Comparison of ENCODE assay signal across 28 mouse cellular contexts in genomic region chr12:85153011-85153410, GRCm38 (mm10). TPM values are rescaled to one million over a fixed set of nuclear protein-coding genes. Genes with fewer than 3 reads are reported as not detected.
DNase-seq lines count a peak whose midpoint lies in the region; ATAC-seq lines count a peak whose summit lies in the region.
"Had no signal": no experiment of that assay in that cellular context is flagged by ENCODE, and none has a peak within 500 bp of the region (broad histone marks: within the 10 kb centered on the region; RNA-seq: fewer than 3 reads in every experiment).

No protein-coding gene starts in this region.

- 0 out of 2 replicates have a peak overlapping the region, but pooled peaks have one; percentile 7 for H3K9ac ChIP-seq in limb, embryonic 11.5 days (ENCODE audit: low read length)
- H3K9ac ChIP-seq in liver, embryonic 16.5 days (ENCODE audit: low read depth, low read length), result no peak overlapping the region
- no peak overlapping the region for H3K9ac ChIP-seq in midbrain, embryonic 14.5 days (replicated peaks; ENCODE audit: low read length)
- H3K9ac ChIP-seq: embryonic facial prominence, embryonic 15.5 days; forebrain, embryonic 12.5 days; forebrain, postnatal 0 days; heart, embryonic 15.5 days; lung, embryonic 15.5 days; midbrain, embryonic 12.5 days; neural tube, embryonic 15.5 days had no signal

- H3K36me3 ChIP-seq in limb, embryonic 11.5 days (ENCODE audit: control insufficient read depth, insufficient read depth, low read length), result no peaks in the 10 kb centered on the region
- H3K36me3 ChIP-seq in limb, embryonic 10.5 days, result no peaks in the 10 kb centered on the region
- H3K36me3 ChIP-seq in liver, embryonic 16.5 days (ENCODE audit: control insufficient read depth, insufficient read depth), result no peaks in the 10 kb centered on the region
- H3K36me3 ChIP-seq in midbrain, embryonic 14.5 days (ENCODE audit: control insufficient read depth, insufficient read depth, low read length), result no peaks in the 10 kb centered on the region
- H3K36me3 ChIP-seq: embryonic facial prominence, embryonic 10.5 days; embryonic facial prominence, embryonic 15.5 days; forebrain, embryonic 12.5 days; heart, embryonic 10.5 days; heart, embryonic 15.5 days; lung, embryonic 15.5 days; midbrain, embryonic 12.5 days; neural tube, embryonic 15.5 days had no signal

- WGBS in limb, embryonic 11.5 days, result 90% methylated on average over 3 of the region's 3 CpGs
- 77% methylated on average over 3 of the region's 3 CpGs for WGBS in limb, embryonic 10.5 days
- 49% methylated on average over 3 of the region's 3 CpGs for WGBS in liver, embryonic 16.5 days (ENCODE audit: insufficient replicate concordance)
- 81% methylated on average over 3 of the region's 3 CpGs for WGBS in midbrain, embryonic 14.5 days

- H3K27ac ChIP-seq in limb, embryonic 11.5 days (replicated peaks; ENCODE audit: low read depth, low read length), result no peak overlapping the region
- H3K27ac ChIP-seq in limb, embryonic 10.5 days, result no peak overlapping the region
- H3K27ac ChIP-seq in liver, embryonic 16.5 days (ENCODE audit: low read length), result 0 out of 2 replicates have a peak overlapping the region, but pooled peaks have one; percentile 12
- no peak overlapping the region for H3K27ac ChIP-seq in midbrain, embryonic 14.5 days (replicated peaks; ENCODE audit: low read depth, low read length)
- H3K27ac ChIP-seq: embryonic facial prominence, embryonic 10.5 days; embryonic facial prominence, embryonic 15.5 days; forebrain, embryonic 12.5 days; heart, embryonic 10.5 days; heart, embryonic 15.5 days; left cerebral cortex, adult 2 months; lung, embryonic 15.5 days; midbrain, embryonic 12.5 days; neural tube, embryonic 15.5 days had no signal

- H3K27me3 ChIP-seq in limb, embryonic 11.5 days (ENCODE audit: control insufficient read depth, insufficient read depth, low read length), result peaks cover 18% of the 10 kb centered on the region
- H3K27me3 ChIP-seq in limb, embryonic 10.5 days (ENCODE audit: low read depth, poor library complexity, severe bottlenecking), result peaks cover 39% of the 10 kb centered on the region
- H3K27me3 ChIP-seq in liver, embryonic 16.5 days (ENCODE audit: control insufficient read depth, insufficient read depth, low read depth, low read length), result peaks cover 5% of the 10 kb centered on the region
- H3K27me3 ChIP-seq in midbrain, embryonic 14.5 days (ENCODE audit: control insufficient read depth, insufficient read depth, low read length), result no peaks in the 10 kb centered on the region
- H3K27me3 ChIP-seq: neural tube, embryonic 15.5 days had no signal

- H3K4me1 ChIP-seq in limb, embryonic 11.5 days (ENCODE audit: control insufficient read depth, insufficient read depth, low read length), result peaks cover 4% of the 10 kb centered on the region; the same call in 1 of the 2 replicates
- peaks cover 18% of the 10 kb centered on the region for H3K4me1 ChIP-seq in limb, embryonic 10.5 days
- peaks cover 9% of the 10 kb centered on the region for H3K4me1 ChIP-seq in liver, embryonic 16.5 days (ENCODE audit: control insufficient read depth, low read depth, low read length)
- peaks cover 5% of the 10 kb centered on the region for H3K4me1 ChIP-seq in midbrain, embryonic 14.5 days (ENCODE audit: control insufficient read depth, insufficient read depth, low read length)

- no peak for DNase-seq in limb, embryonic 11.5 days (ENCODE audit: low spot score)
- DNase-seq in limb, embryonic 10.5 days (ENCODE audit: low spot score), result no peak
- DNase-seq in yolk sac, embryonic 10.5 days (ENCODE audit: low spot score), result peak; percentile 73
- no peak for DNase-seq in thymus, postnatal 14 days
- DNase-seq in midbrain, embryonic 14.5 days, result no peak
- DNase-seq: adrenal gland, adult 8-10 months; cerebellum, adult 8-10 months; cerebellum, postnatal 25 days; forebrain, postnatal 0 days; gastrocnemius, postnatal 10 days; kidney, adult 11 months; kidney, postnatal 25 days; retina, postnatal 1 day; right cerebral cortex, postnatal 14 days had no signal

- no peaks in the 10 kb centered on the region for H3K9me3 ChIP-seq in limb, embryonic 11.5 days (ENCODE audit: control insufficient read depth, low read length)
- no peaks in the 10 kb centered on the region for H3K9me3 ChIP-seq in limb, embryonic 10.5 days (replicated peaks)
- H3K9me3 ChIP-seq in liver, embryonic 16.5 days (replicated peaks; ENCODE audit: control insufficient read depth, low read length), result no peaks in the 10 kb centered on the region
- no peaks in the 10 kb centered on the region for H3K9me3 ChIP-seq in midbrain, embryonic 14.5 days (ENCODE audit: control insufficient read depth, low read length)
- H3K9me3 ChIP-seq: embryonic facial prominence, embryonic 10.5 days; embryonic facial prominence, embryonic 15.5 days; forebrain, embryonic 12.5 days; heart, embryonic 10.5 days; heart, embryonic 15.5 days; lung, embryonic 15.5 days; midbrain, embryonic 12.5 days; neural tube, embryonic 15.5 days had no signal

- no peak overlapping the region for H3K4me3 ChIP-seq in limb, embryonic 11.5 days (ENCODE audit: low read depth, low read length)
- no peak overlapping the region for H3K4me3 ChIP-seq in limb, embryonic 10.5 days
- no peak overlapping the region for H3K4me3 ChIP-seq in liver, embryonic 16.5 days (ENCODE audit: low read depth, low read length)
- no peak overlapping the region for H3K4me3 ChIP-seq in midbrain, embryonic 14.5 days (replicated peaks; ENCODE audit: low read depth, low read length)
- H3K4me3 ChIP-seq: embryonic facial prominence, embryonic 10.5 days; embryonic facial prominence, embryonic 15.5 days; forebrain, embryonic 12.5 days; heart, embryonic 10.5 days; heart, embryonic 15.5 days; left cerebral cortex, adult 2 months; lung, embryonic 15.5 days; megakaryocyte, embryonic 14.5 days; midbrain, embryonic 12.5 days; neural tube, embryonic 15.5 days had no signal

- no peak for ATAC-seq in limb, embryonic 11.5 days (ENCODE audit: insufficient number of reproducible peaks, low FRiP score, low TSS enrichment, low read depth)
- peak; percentile 65 for ATAC-seq in granulocyte monocyte progenitor cell, adult 5-6 weeks (replicated peaks; ENCODE audit: poor library complexity, severe bottlenecking)
- peak; percentile 63 for ATAC-seq in liver, embryonic 16.5 days (ENCODE audit: low read depth)
- no peak for ATAC-seq in midbrain, embryonic 14.5 days (ENCODE audit: low FRiP score, low TSS enrichment)
- ATAC-seq: forebrain, postnatal 0 days; hindbrain, embryonic 16.5 days had no signal

- no peak overlapping the region for H3K4me2 ChIP-seq in limb, embryonic 11.5 days (ENCODE audit: low read depth, severe bottlenecking)
- H3K4me2 ChIP-seq in liver, embryonic 16.5 days (ENCODE audit: low read depth, low read length), result no peak overlapping the region
- H3K4me2 ChIP-seq in midbrain, embryonic 14.5 days (ENCODE audit: low read length), result no peak overlapping the region
- H3K4me2 ChIP-seq: embryonic facial prominence, embryonic 15.5 days; forebrain, embryonic 12.5 days; heart, embryonic 15.5 days; lung, embryonic 15.5 days; midbrain, embryonic 12.5 days; neural tube, embryonic 15.5 days had no signal

RNA-seq across cellular contexts. Expression of gene Rps6kl1, which starts 1.9 kb away (rescaled TPM):
- polyA plus RNA-seq in limb, embryonic 11.5 days (2014; fragmentation: Nextera tagmentation; extraction: Ambion mirVana), result 0.51 and 0.61 TPM in 2 replicates
- 0.39 and 0.45 TPM in 2 replicates for polyA plus RNA-seq in limb, embryonic 10.5 days (2016; fragmentation: Nextera tagmentation; extraction: Ambion mirVana)
- not detected in 2 replicates for total RNA-seq in granulocyte monocyte progenitor cell, adult 5-6 weeks (2014; fragmentation: Nextera tagmentation)
- total RNA-seq in granulocyte monocyte progenitor cell, adult 5-6 weeks (2017), result not detected in 2 replicates
- 0.55 and 0.85 TPM in 2 replicates for polyA plus RNA-seq in liver, embryonic 16.5 days (2015; fragmentation: Nextera tagmentation; extraction: Ambion mirVana)
- polyA plus RNA-seq in midbrain, embryonic 14.5 days (2014; fragmentation: Nextera tagmentation; extraction: Ambion mirVana), result 22.2 and 27.1 TPM in 2 replicates

RNA-seq across cellular contexts. Expression of gene Pgf, which starts 24.6 kb away (rescaled TPM):
- polyA plus RNA-seq in limb, embryonic 11.5 days (2014; fragmentation: Nextera tagmentation; extraction: Ambion mirVana), result 13.4 and 13.5 TPM in 2 replicates
- 6.9 and 9.6 TPM in 2 replicates for polyA plus RNA-seq in limb, embryonic 10.5 days (2016; fragmentation: Nextera tagmentation; extraction: Ambion mirVana)
- total RNA-seq in granulocyte monocyte progenitor cell, adult 5-6 weeks (2014; fragmentation: Nextera tagmentation), result not detected in 2 replicates
- total RNA-seq in granulocyte monocyte progenitor cell, adult 5-6 weeks (2017), result not detected in 2 replicates
- 0.55 and 0.57 TPM in 2 replicates for polyA plus RNA-seq in liver, embryonic 16.5 days (2015; fragmentation: Nextera tagmentation; extraction: Ambion mirVana)
- polyA plus RNA-seq in midbrain, embryonic 14.5 days (2014; fragmentation: Nextera tagmentation; extraction: Ambion mirVana), result 6.0 and 7.1 TPM in 2 replicates
- total RNA-seq: monocyte, adult 5-6 weeks had no signal

RNA-seq across cellular contexts. Expression of gene Dlst, which starts 42.4 kb away (rescaled TPM):
- 108 and 109 TPM in 2 replicates for polyA plus RNA-seq in limb, embryonic 11.5 days (2014; fragmentation: Nextera tagmentation; extraction: Ambion mirVana)
- polyA plus RNA-seq in limb, embryonic 10.5 days (2016; fragmentation: Nextera tagmentation; extraction: Ambion mirVana), result 116 and 123 TPM in 2 replicates
- total RNA-seq in granulocyte monocyte progenitor cell, adult 5-6 weeks (2014; fragmentation: Nextera tagmentation), result 106 and 140 TPM in 2 replicates
- total RNA-seq in granulocyte monocyte progenitor cell, adult 5-6 weeks (2017), result 167 and 195 TPM in 2 replicates
- 65.4 and 67.8 TPM in 2 replicates for polyA plus RNA-seq in liver, embryonic 16.5 days (2015; fragmentation: Nextera tagmentation; extraction: Ambion mirVana)
- polyA plus RNA-seq in midbrain, embryonic 14.5 days (2014; fragmentation: Nextera tagmentation; extraction: Ambion mirVana), result 67.9 and 98.0 TPM in 2 replicates

RNA-seq across cellular contexts. Expression of gene Prox2, which starts 42.5 kb away (rescaled TPM):
- 2.6 and 3.3 TPM in 2 replicates for polyA plus RNA-seq in limb, embryonic 11.5 days (2014; fragmentation: Nextera tagmentation; extraction: Ambion mirVana)
- polyA plus RNA-seq in limb, embryonic 10.5 days (2016; fragmentation: Nextera tagmentation; extraction: Ambion mirVana), result 2.4 and 2.7 TPM in 2 replicates
- total RNA-seq in granulocyte monocyte progenitor cell, adult 5-6 weeks (2014; fragmentation: Nextera tagmentation), result 0.90 and 2.9 TPM in 2 replicates
- total RNA-seq in granulocyte monocyte progenitor cell, adult 5-6 weeks (2017), result 1.1 and 1.5 TPM in 2 replicates
- 2.5 and 2.8 TPM in 2 replicates for polyA plus RNA-seq in liver, embryonic 16.5 days (2015; fragmentation: Nextera tagmentation; extraction: Ambion mirVana)
- 1.7 and 2.1 TPM in 2 replicates for polyA plus RNA-seq in midbrain, embryonic 14.5 days (2014; fragmentation: Nextera tagmentation; extraction: Ambion mirVana)
- total RNA-seq: monocyte, adult 5-6 weeks had no signal

Comparison
In these comparisons a context has a peak if more than half of its experiments do, and no peak if none do; other contexts are left out.
1. ATAC-seq: peak in granulocyte monocyte progenitor cell, adult 5-6 weeks (single experiment) and liver, embryonic 16.5 days (single experiment); none in limb, embryonic 11.5 days (single experiment) and midbrain, embryonic 14.5 days (single experiment).
2. RNA of gene Rps6kl1, which starts 1.9 kb away (polyA plus RNA-seq): 22.2 to 27.1 TPM in midbrain, embryonic 14.5 days; 0.55 to 0.85 TPM in liver, embryonic 16.5 days, 0.51 to 0.61 TPM in limb, embryonic 11.5 days and 0.39 to 0.45 TPM in limb, embryonic 10.5 days; every median in the first group is over 10 times any median in the second.